In genomic region chr10:56369073-56369472, GRCm38 (mm10) we compare ENCODE assay signal across 10 mouse cellular contexts. TPM values are rescaled to one million over a fixed set of nuclear protein-coding genes. Genes with fewer than 3 reads are reported as not detected.
A peak's percentile ranks its signal among the peaks of the same experiment; 100 is the strongest.
DNase-seq lines count a peak whose midpoint lies in the region.
"Had no signal": no experiment of that assay in that cellular context is flagged by ENCODE, and none has a peak within 500 bp of the region (broad histone marks: within the 10 kb centered on the region; RNA-seq: fewer than 3 reads in every experiment).

No protein-coding gene starts in this region.

- H3K4me3 ChIP-seq in embryonic facial prominence, embryonic 10.5 days: no peak overlapping the region
- H3K4me3 ChIP-seq: embryonic facial prominence, embryonic 12.5 days; stomach, embryonic 15.5 days had no signal

- no peaks in the 10 kb centered on the region for H3K9me3 ChIP-seq in embryonic facial prominence, embryonic 10.5 days
- H3K9me3 ChIP-seq: embryonic facial prominence, embryonic 12.5 days; stomach, embryonic 15.5 days had no signal

- 22% methylated on average over 7 of the region's 7 CpGs for WGBS in embryonic facial prominence, embryonic 10.5 days

- peaks cover 9% of the 10 kb centered on the region for H3K4me1 ChIP-seq in embryonic facial prominence, embryonic 10.5 days
- H3K4me1 ChIP-seq: stomach, embryonic 15.5 days had no signal

- H3K36me3 ChIP-seq in embryonic facial prominence, embryonic 10.5 days (replicated peaks): no peaks in the 10 kb centered on the region
- H3K36me3 ChIP-seq: embryonic facial prominence, embryonic 12.5 days; stomach, embryonic 15.5 days had no signal

- DNase-seq in A20 (ENCODE audit: low read depth, low spot score): peak; percentile 77
- DNase-seq in adrenal gland, postnatal 10 days: peak; percentile 85
- DNase-seq in embryonic facial prominence, embryonic 10.5 days (ENCODE audit: low spot score): peak; percentile 74
- peak; percentile 72 for DNase-seq in heart, adult 8-10 months (ENCODE audit: low spot score)
- peak; percentile 80 for DNase-seq in kidney, postnatal 14 days
- DNase-seq in lung, adult 18-20 months: peak; percentile 64 to 72
- DNase-seq in retina, postnatal 1 day: peak; percentile 77
- peak; percentile 62 for DNase-seq in thymus, postnatal 25 days

- no peak overlapping the region for H3K27ac ChIP-seq in embryonic facial prominence, embryonic 10.5 days (replicated peaks)
- H3K27ac ChIP-seq: embryonic facial prominence, embryonic 12.5 days; stomach, embryonic 15.5 days had no signal

- H3K27me3 ChIP-seq in embryonic facial prominence, embryonic 10.5 days (replicated peaks; ENCODE audit: low read depth, poor library complexity, severe bottlenecking): no peaks in the 10 kb centered on the region
- H3K27me3 ChIP-seq: embryonic facial prominence, embryonic 12.5 days; stomach, embryonic 15.5 days had no signal

RNA-seq across cellular contexts. Expression of gene Gja1, which starts 8.1 kb away (rescaled TPM):
- total RNA-seq in adrenal gland, postnatal 10 days (2021): 100 to 1,000 TPM; 127 to 156 TPM
- polyA plus RNA-seq in embryonic facial prominence, embryonic 10.5 days (2016; fragmentation: Nextera tagmentation; extraction: Ambion mirVana): 253 and 259 TPM in 2 replicates
- total RNA-seq in heart, adult 8-10 months (2022): 100 to 1,000 TPM; 354 to 461 (median 382) TPM
